Mouse (Mus musculus): ENCODE measurements at regions not wholly inside any gene's neighbourhood (a gene's known extent, or its start where the extent isn't known, plus 50 kb on each side); places are given as distances from the start of the nearest gene placed in this dataset.

DNA sequence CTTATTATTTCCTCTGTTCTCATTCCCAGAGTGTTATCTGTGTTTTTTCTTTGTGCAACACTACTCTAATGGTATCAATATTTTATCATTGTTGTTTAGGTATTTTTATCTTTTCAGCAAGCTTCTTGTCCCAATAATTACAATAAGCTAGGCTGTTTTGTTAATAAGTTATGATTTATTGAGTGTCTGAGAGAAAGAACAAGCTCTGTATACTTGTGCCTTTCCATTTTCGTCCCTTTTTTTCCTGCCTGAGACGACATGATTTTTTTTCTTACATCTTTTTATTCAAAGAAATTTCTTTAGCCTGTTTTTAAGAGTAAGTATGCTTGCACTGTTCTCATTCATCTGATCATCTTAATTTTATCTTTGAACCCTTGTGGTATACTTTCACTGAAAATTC lies 904.1 kb downstream of the A830018L16Rik start:
- in situ Hi-C loops (cut with MboI, MseI) = no loop called here

GRCm38 (mm10) chr1:12334186-12334585 lies 920.3 kb downstream of the A830018L16Rik start:
- in situ Hi-C loops (cut with MboI, MseI) = no loop called here

DNA sequence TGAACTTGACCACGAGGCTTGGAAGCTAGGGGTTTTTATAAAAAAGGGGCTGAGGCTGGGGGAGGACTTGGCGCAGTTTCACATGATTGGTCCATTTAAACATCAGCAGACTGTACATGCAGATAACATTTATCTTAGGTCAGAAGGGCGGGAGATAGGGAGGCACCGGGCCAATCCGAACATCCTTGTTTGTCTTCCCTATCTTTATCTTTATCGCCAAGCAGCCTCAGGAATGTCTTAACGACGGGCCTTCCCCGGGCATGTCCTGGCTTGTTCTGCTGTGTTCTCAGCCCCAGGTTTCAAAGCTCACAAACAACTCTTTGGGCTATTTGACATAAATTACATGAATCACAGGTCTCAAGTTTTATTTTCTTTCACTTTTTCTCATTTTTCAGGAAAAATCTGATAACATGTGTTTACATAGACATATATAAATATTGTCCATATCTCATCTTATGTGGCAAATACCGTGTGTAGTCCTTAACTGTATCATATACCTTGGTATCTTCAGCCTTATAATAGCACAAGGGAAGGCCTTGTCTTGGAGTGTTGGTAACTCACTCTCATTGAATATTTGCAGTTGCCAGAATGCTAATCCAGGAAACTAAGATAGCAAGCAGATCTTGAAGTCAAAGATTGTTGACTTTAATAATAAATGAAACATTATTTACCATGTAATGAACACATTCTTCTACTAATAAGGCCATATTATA lies 931.0 kb downstream of the A830018L16Rik start:
- in situ Hi-C loops (cut with MboI, MseI) = no loop called here

GRCm38 (mm10) chr1:12345439-12345819 lies 931.5 kb downstream of the A830018L16Rik start:
- in situ Hi-C loops (cut with MboI, MseI) = no loop called here

DNA sequence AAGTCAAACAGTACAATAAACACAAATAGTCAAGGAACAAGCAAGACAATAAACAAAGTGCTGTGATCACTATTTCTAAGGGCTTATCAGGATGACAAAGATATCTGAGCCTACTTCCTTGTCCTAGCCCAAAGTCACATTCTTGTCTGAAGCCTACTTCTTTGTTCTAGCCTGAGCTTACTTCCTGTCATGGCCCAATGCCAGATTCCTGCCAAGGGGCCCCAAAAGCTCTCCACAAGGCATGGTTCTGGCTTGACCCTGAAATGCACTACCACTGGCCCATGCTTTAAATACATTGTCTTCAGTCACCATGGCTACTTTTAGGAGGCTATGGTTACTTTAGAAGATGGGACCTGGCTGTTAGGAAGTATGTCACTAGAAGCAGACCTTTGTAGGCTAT lies 940.6 kb downstream of the A830018L16Rik start:
- in situ Hi-C loops (cut with MboI, MseI) = no loop called here

- in situ Hi-C loops (cut with MboI, MseI) = no loop called here
Observed at GRCm38 (mm10) chr1:12367872-12368271, 954.0 kb downstream of the A830018L16Rik start.

DNA sequence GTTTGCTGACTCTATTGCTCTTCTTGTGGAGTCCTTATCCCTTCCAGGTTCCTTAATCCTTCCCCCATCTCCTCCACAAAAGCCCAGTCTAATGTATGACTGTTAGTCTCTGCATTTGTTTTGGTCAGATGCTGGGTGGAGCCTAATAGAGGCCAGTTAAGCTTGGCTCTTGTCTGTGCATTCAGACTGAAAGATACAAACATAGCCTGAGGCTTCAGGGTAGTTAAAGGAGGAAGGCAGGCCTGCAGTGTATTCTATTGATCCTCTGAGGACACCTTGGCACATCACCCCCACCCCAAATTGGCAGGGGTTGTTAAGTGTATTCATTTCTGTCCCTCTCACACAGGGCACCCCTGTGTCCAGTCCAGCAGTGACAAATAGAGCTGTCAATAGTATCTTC lies 959.1 kb downstream of the A830018L16Rik start:
- in situ Hi-C loops (cut with MboI, MseI) = no loop called here

GRCm38 (mm10) chr1:12398146-12398884 lies 984.4 kb downstream of the A830018L16Rik start:
- in situ Hi-C loops (cut with MboI, MseI) = no loop called here

- in situ Hi-C loops (cut with MboI, MseI) = no loop called here
Observed at GRCm38 (mm10) chr1:12405391-12406270, 991.7 kb downstream of the A830018L16Rik start.

DNA sequence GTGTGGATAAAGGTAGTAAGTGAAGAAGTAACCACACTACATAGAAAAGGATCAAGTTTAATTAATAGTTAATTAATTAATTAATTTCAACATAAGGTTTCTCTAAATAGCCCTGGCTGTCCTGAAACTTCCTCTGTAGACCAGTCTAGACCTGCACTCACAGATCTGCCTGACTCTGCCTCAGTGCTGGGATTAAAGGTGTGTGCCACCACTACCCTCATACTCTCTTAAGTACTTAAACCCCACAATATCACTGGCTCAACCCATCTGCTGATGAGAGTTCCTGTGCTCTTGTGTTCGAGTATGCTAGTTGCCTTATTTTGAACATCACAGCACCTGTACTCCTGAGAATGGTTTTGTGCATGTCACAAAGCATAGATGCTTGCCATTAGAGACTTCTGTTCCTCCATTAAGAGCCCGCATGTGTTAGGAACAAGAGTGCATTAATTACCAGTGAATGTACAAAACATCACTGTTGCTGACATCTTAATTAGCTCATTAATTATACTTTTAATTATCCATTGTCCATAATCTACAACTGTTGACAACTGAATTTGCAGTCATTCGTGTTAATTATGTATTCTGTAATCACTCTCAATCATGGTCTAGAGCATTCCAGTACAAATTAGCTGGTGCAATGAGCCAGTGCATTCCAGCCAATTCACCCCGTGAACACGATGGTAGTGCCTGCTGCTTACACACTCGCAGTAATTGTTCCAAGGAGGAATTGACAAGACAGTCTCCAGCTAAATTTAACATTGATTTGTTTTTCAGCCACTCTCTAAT lies 996.0 kb downstream of the A830018L16Rik start:
- in situ Hi-C loops (cut with MboI, MseI) = no loop called here

DNA sequence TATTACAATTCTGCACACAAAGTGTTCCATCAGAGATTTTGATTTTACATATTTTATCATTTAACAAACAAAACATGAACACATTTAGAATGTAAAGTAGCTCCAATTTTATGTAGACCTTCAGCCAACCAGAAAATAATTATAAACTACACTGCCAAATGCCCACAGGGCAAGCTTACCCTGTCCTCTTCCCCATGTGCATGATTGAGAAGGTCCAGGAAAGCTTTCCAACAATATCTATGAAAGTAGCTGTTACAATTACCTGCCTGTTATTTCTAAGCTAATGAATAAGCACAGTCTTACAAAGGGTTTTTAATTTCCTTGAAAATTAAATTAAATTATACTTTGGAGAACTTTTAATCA lies 996.6 kb downstream of the A830018L16Rik start:
- in situ Hi-C loops (cut with MboI, MseI) = no loop called here

GRCm38 (mm10) chr1:12424510-12424909 lies 1010.6 kb downstream of the A830018L16Rik start:
- in situ Hi-C loops (cut with MboI, MseI) = no loop called here

- in situ Hi-C loops (cut with MboI, MseI) = no loop called here
Observed at GRCm38 (mm10) chr1:12437894-12438293, 1024.0 kb downstream of the A830018L16Rik start.

DNA sequence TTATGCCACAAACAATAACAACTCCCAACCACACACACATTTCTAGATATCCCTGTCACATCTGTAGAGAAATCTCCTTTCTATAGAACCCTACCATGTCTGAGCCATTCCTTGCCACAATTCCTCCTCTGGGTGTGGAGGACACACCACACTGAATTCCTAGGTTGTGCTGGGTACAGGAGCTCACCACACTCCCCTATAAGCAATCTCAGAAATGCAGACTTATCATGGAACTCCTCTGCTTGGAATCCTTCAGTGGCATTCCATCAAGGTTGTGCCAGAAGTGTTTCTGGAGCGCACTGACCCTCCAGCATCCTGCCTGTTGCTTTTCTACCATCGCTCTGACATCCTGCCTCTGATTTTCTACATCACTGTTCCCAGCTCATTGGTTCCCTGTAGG lies 1052.3 kb downstream of the A830018L16Rik start:
- in situ Hi-C loops (cut with MboI, MseI) = no loop called here

DNA sequence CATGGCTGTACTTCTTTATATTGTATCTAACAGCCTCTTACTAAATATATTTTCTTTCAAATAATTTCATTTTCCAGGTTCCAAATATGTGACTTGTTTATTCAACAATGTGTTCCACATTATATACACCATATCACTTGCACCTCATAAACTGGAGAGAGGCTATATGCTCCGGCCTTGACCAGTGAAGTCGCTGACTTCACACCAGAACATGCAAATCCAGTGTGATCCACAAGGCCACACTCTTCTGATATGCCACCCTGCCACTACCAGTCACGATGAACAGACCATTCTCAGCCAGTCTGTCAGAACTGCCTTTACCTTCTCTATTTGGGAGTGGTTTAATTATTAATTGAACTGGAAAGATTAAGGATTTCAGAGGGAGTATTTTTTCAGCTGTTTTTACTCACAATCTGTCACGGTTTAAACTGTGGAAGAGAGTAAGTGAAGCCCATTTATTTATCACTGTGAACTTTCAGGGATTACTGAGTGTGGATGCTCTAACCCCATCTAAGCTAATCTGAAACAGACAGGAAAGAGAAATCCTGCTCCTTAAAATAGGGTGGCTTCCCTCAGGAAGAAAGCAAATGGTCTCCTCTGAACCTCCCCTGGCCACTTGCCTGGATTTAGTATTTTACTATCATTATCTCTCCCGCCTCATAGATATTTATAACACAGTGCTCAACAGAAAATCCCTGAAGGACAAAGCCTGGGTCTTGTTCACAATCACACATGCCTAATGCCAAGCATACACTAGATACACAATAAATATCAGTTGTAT lies 1065.3 kb downstream of the A830018L16Rik start:
- in situ Hi-C loops (cut with MboI, MseI) = no loop called here

GRCm38 (mm10) chr1:12500442-12500841 lies 1086.5 kb downstream of the A830018L16Rik start:
- in situ Hi-C loops (cut with MboI, MseI) = no loop called here

GRCm38 (mm10) chr1:12507997-12508396 lies 1094.1 kb downstream of the A830018L16Rik start:
- in situ Hi-C loops (cut with MboI, MseI) = no loop called here

DNA sequence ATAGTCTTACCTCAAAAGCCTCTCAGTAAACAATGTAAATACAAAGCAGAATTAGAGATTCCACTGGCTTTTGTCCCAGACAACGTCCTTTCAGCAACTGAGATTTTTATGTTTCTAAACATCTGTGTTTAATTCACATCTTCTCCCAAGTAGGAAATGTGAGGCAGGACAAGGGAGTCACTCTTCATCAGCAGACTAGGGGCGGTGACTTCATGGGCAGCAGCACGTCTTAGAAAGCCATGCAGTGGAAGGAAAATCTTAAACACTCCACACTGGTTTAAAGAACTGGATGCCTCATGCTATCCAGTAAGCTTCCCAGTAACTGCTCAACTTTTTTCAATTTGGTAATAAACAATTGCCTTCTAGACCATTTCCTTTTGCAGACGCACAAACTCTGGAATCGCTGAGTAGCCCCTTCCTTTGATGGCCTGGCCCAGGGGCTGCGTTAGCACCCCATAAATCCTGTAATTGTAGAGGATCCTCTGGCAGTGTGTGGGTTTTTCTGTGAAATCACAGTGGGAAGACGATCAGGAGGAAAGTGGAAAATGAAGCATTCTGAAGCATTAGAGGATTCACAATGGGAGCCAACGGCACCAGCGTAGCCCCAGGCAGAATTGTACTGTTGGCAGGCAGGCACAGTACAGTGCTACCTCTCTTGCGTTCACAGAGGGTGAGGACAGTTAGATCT lies 1096.4 kb downstream of the A830018L16Rik start:
- in situ Hi-C loops (cut with MboI, MseI) = no loop called here

GRCm38 (mm10) chr1:12519601-12520000 lies 1105.7 kb downstream of the A830018L16Rik start:
- in situ Hi-C loops (cut with MboI, MseI) = no loop called here

DNA sequence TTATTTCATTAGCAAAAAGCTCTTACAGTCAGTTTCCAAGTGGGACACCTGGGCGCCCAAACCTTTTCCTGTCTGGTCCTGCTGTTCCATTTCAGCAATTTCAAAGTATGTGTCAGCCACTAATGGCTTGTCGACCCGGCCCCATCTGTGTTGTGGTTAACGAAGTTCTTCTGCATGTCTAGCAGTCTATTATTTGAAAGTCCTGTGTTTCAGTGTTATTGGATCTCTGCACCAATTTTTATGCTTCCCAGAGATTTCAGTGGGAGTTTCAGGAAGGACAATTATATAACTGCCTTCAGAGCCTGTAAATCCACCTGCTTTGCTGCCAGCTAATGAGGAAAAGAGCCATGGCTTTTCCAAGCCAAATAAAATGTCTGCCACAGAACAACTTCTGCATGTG lies 1142.0 kb downstream of the A830018L16Rik start:
- in situ Hi-C loops (cut with MboI, MseI) = no loop called here

Measured in T-helper 2 cell (primary cell).